Mouse (Mus musculus) monocyte, adult 2 months (primary cell): ENCODE results near the gene Apmap.
A peak's percentile ranks its signal among the peaks of the same experiment; 100 is the strongest.

Source experiments
- DNase-seq, 2 experiments: peaks; one replicate each; pipeline ENCODE4 v3.0.0; 2022; ENCODE audit warnings: low spot score in 2 of 2, low read depth in 1 of 2

Gene Apmap

GRCm38 (mm10) chr2:150608087-150608799 is at the start of gene Apmap:
Apmap (minus strand) TSS chr2:150608567.
- DNase-seq = peak; percentile 85 to 91

- no peak for DNase-seq
Measured at GRCm38 (mm10) chr2:150656975-150657768, 48.8 kb upstream of the Apmap start.

GRCm38 (mm10) chr2:150656112-150656511 is 47.7 kb upstream of the Apmap start:
- no peak for DNase-seq

- no peak for DNase-seq
Measured at GRCm38 (mm10) chr2:150655290-150655689, 46.9 kb upstream of the Apmap start.

GRCm38 (mm10) chr2:150654814-150655213 is 46.4 kb upstream of the Apmap start:
- DNase-seq = no peak

GRCm38 (mm10) chr2:150651366-150651765 is 43.0 kb upstream of the Apmap start:
- DNase-seq = no peak

GRCm38 (mm10) chr2:150650511-150651074 is 42.2 kb upstream of the Apmap start:
- no peak for DNase-seq

- DNase-seq = no peak
Measured at GRCm38 (mm10) chr2:150648300-150648895, 40.0 kb upstream of the Apmap start.

- DNase-seq = no peak
Measured at GRCm38 (mm10) chr2:150647681-150648299, 39.4 kb upstream of the Apmap start.

- DNase-seq = no peak
Measured at GRCm38 (mm10) chr2:150646411-150647121, 38.2 kb upstream of the Apmap start.

- peak in 1 of 2 experiments; percentile 22 for DNase-seq
Measured at GRCm38 (mm10) chr2:150645225-150645624, 36.9 kb upstream of the Apmap start.

GRCm38 (mm10) chr2:150643726-150644415 is 35.5 kb upstream of the Apmap start:
- DNase-seq = no peak

GRCm38 (mm10) chr2:150643166-150643565 is 34.8 kb upstream of the Apmap start:
- DNase-seq = no peak

GRCm38 (mm10) chr2:150638370-150638733 is 30.0 kb upstream of the Apmap start:
- DNase-seq = no peak

GRCm38 (mm10) chr2:150637702-150638369 is 29.5 kb upstream of the Apmap start:
- no peak for DNase-seq

GRCm38 (mm10) chr2:150635877-150636446 is 27.6 kb upstream of the Apmap start:
- no peak for DNase-seq

GRCm38 (mm10) chr2:150629255-150629654 is 20.9 kb upstream of the Apmap start:
- no peak for DNase-seq

GRCm38 (mm10) chr2:150627140-150627539 is 18.8 kb upstream of the Apmap start:
- no peak for DNase-seq

- no peak for DNase-seq
Measured at GRCm38 (mm10) chr2:150624926-150625325, 16.6 kb upstream of the Apmap start.
